Mouse (Mus musculus) left cerebral cortex, postnatal 14 days (tissue): Measurements from ENCODE around the gene Trip12. TPM values are rescaled to one million over a fixed set of nuclear protein-coding genes. Genes with fewer than 3 reads are reported as not detected.

ENCODE experiments used
- DNase-seq, 2 experiments: peaks; one replicate each; pipeline ENCODE4 v3.0.0; 2021 to 2022; ENCODE audit warnings: low spot score in 2 of 2, mixed read lengths in 1 of 2
- intact Hi-C: fragments of 180-260 bp; cut with DNase I; formaldehyde crosslinking; loops from one replicate; pipeline ENCODE4 v1.15.1; 2025
- total RNA-seq, 2 experiments: library from RNA; stranded (reverse); gene quantifications; 2 replicates each; pipeline ENCODE4 v1.2.3; 2021

Trip12 gene
- total RNA-seq, 2 experiments from 2014 or later, result 167 to 195 TPM

DNA sequence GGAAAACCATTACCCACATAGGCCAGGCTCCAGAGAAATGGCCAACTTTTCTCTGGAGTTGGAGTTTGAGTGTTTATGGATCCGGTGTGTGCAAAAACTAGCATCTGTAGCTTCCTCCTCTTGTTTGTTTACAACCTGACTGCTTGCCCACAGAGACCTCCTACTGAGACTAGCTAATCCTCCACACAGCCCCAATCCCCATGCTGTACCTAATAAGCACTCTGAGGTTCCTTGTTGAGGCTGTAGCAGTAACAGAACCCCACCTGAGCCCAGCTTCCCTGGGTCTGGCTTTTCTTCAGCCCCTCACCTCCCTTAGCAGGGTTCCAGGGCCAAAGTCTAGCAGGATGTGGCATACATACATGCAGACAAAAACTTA is 20.9 kb upstream of the Trip12 start:
- DNase-seq, result no peak
- intact Hi-C loops, result no loop called here

DNA sequence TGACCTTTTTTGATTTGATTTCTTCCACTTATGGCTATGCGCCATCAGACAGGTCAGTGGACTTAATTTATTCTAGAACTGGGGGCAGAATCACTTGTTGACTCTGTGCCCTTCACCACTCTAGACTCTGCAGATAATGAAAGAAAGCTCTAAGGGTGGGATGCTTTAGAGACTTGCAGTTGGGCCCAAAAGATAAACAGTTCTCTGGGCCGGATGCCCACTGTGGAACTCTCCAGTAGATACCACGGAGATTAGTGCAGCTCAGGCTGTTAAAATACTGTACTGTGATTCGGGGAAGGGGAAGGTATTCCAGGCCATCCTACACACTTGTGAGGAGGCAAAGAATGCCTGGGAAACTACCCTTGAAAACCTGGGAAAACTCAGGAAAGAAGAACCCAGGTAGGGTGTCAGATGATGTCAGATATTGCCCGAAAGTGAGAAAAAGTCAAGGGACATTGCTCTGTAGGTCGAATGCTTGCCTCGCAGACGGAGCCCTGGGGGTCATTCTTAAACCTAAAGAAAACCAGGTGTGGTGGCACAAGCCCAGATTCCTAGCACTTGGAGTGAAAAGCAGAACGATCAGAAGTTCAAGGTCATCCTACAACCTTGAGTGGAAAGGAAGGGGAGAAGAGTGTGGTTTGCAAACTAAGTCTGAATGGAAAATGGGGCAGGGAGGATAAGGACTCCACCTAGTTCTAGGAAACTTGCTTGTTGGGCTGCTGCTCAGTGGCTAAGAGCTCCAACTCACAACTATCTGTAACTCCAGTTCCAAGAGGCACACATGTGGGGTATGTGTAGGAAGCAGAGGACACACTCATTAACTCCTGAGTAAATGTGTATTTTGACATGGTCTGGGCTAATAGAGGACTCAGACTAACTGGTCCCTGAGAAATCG is 20.3 kb upstream of the Trip12 start:
- intact Hi-C loops, result no loop called here
- DNase-seq, result no peak

- no peak for DNase-seq
- intact Hi-C loops, result no loop called here
These were observed 19.3 kb upstream of the Trip12 start for GRCm38 (mm10) chr1:84859597-84859996.

DNA sequence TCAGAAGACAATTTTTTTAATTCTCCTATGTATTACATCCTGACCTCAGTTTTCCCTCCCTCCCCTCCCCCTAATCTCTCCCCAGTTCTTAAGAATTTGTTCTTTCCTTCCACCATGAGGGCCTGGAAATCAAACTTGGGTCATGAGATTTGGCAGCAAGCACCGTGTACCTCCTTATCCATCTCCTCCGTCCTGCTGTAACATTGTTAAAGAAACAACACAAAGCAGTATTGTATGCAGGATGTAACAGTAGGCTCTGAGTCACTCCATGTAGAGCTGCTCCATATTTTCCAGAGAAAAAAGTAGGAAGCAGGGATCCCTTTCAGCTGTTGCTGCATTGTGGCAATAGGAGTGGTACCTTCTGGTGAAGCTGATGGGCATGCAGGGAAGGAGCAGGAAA is 15.4 kb upstream of the Trip12 start:
- intact Hi-C loops, result no loop called here
- no peak for DNase-seq

GRCm38 (mm10) chr1:84854966-84855365 is 14.7 kb upstream of the Trip12 start:
- intact Hi-C loops, result no loop called here
- DNase-seq, result no peak

DNA sequence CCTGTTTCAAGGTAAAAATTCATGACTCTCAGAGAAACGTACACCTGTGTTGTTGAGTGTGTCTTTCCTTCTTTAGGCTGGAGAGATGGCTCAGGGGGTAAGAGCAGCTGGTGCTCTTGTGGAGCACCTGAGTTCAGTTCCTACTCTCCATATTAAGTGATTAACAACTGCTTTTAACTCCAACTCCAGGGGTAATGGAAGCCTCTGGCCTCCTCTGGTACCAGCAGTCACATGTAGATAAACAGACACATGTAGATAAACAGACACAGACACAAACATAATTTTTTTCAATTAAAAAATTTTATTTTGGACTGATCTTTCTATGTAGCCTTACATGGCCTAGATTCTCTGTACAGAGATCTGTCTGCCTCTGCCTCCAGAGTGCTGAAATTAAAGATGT is 13.4 kb upstream of the Trip12 start:
- DNase-seq, result no peak
- intact Hi-C loops, result no loop called here

GRCm38 (mm10) chr1:84851512-84852235 is 11.4 kb upstream of the Trip12 start:
- DNase-seq, result no peak
- intact Hi-C loops, result no loop called here

GRCm38 (mm10) chr1:84850471-84850870 is 10.2 kb upstream of the Trip12 start:
- no peak for DNase-seq
- intact Hi-C loops, result no loop called here

DNA sequence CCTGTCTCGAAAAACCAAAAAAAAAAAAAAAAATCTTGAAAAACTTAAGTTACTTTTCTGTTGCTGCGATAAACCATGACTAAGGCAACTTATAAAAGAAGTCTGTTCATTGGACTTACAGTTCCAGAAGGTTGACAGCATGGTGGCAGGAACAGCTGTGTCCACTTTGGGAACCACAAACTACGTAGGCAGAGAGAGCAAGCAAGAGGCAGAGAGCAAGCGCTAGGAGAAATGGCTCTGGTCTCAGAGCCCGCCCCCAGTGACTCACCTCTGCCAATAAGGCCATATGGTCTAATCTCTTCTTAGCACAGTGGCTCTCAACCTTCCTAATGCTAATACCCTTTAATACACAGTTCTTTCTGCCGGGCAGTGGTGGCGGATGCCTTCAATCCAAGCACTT is 9.5 kb upstream of the Trip12 start:
- intact Hi-C loops, result no loop called here
- DNase-seq, result no peak

- intact Hi-C loops, result no loop called here
- DNase-seq, result no peak
These were observed 8.6 kb upstream of the Trip12 start for GRCm38 (mm10) chr1:84848801-84849455.

- DNase-seq, result no peak
- intact Hi-C loops, result no loop called here
These were observed 8.0 kb upstream of the Trip12 start for GRCm38 (mm10) chr1:84848335-84848734.

DNA sequence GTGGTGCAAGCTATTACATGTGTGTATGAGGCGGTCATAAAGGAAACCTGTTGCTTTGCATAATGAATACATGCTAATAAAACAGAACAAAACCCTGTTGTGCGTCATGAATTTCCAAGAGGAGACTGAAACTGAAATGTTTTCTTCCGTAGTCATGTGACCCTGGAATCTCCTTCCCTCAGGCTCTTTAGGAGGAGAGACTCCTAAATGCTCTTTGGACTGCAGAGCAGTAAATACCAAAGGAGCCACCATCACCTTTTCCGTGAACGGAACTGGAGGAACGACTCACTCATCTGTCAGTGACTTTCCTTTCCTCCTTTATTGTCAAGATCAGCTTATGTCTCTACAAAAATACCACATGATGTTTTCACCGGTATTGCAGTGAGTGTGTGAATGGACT is 7.4 kb upstream of the Trip12 start:
- intact Hi-C loops, result no loop called here

DNA sequence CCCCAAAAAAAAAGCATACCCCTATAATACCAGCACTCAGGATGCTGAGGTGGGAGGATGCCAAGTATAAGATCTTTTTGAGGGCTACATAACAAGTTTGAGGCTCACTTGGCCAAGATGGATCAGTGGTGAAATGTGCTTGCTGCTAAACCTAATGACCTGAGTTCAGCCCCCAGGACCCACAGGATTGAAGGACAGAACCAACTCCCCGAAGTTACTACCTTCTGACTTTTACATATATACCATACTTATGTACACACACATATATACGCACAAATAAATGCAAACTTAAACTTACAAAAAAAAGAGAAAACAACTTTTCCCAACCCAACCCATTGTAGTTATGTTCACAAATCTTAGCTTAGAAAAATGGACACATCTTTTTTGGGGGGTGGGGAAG is 3.0 kb upstream of the Trip12 start:
- no peak for DNase-seq

More for the DNA sequence above, 7.4 kb upstream of the Trip12 start:
- DNase-seq, result no peak

DNA sequence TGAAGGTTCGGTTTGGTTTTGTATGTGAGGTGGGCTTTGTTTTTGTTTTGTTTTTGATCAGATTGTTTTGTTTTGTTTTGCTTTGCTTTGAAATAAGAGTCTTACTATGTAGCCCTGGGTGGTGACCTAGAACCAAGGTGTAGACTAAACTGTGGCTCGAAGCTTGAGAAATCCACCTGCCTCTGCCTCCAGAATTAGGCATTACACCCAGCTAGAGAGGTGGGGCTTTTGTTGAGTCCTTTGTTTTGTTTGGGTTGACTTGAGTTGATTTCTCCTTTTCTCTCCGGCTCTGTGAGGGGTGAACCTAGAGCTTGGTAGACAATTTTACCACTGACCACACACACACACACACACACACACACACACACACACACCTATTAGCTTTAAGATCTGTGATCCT is 745 bp upstream of the Trip12 start:
- intact Hi-C loops, result no loop called here
- no peak for DNase-seq

More for the DNA sequence above, 3.0 kb upstream of the Trip12 start:
- intact Hi-C loops, result no loop called here

GRCm38 (mm10) chr1:84839309-84840017 is 853 bp downstream of the Trip12 start, which contains the start of gene Fbxo36:
TSS of gene Fbxo36 (plus strand) at chr1:84839841.
- peak; percentile 93 to 94 for DNase-seq
- intact Hi-C loops, result loop anchor here (5.0 kb wide), 1 partner anchor 102 kb away; no protein-coding TSS in a partner anchor

DNA sequence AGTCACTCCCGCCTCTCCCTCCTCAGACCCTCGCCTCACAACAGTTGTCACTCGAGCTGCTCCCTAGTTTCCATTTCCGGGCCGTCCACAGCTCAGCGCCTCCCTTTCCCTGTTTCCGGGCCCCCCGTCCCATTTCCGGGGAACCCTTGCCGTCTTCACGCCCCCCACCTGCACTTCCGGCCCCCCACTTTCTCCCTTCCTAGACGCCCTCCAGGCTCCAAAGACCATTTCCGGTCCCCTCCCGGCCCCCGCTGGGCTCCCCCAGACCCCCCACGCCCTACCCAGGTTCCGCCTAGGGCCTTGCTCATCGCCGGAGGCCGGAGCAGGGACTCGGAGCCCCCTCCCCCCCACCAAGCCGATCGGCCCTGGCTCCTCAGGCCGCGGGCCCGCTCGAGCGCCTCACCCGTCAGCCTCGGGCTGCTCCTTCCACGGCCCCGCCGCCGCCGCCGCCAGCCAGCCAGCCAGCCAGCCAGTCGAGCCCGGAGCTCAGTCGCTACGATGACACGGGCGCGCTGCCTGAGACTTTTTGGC is 1.6 kb downstream of the Trip12 start:
- DNase-seq, result peak; percentile 64 to 73
- intact Hi-C loops, result loop anchor here (5.0 kb wide), 1 partner anchor 101 kb away; no protein-coding TSS in a partner anchor

DNA sequence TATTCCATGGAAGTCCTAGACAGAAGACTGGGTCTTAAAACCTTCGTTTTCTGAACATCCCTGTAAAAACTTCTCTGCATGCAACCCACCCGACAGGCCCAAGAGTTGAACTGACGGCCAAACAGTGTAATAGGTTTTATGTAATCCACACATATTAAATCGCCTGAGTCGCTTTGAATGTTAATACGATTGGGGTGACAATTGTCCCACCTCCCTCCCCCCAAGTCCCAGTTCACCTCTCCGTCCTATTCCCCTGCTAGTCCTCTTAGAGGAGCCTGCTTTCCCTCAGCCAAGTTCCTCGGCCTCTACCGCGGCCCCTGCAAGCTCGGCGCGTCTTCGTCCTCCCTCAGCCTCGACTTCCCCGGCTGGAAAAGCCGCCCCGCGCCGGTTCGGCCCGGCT is 2.2 kb downstream of the Trip12 start:
- DNase-seq, result no peak

GRCm38 (mm10) chr1:84837523-84838145 is 2.7 kb downstream of the Trip12 start:
- DNase-seq, result no peak
- intact Hi-C loops, result loop anchor here (5.0 kb wide), 1 partner anchor 100 kb away; no protein-coding TSS in a partner anchor

More for the DNA sequence above, 2.2 kb downstream of the Trip12 start:
- intact Hi-C loops, result loop anchor here (5.0 kb wide), 1 partner anchor 101 kb away; no protein-coding TSS in a partner anchor

- intact Hi-C loops, result no loop called here
- DNase-seq, result no peak
These were observed 15.2 kb downstream of the Trip12 start for GRCm38 (mm10) chr1:84825091-84825490.
